13 mouse cellular contexts compared by ENCODE assay signal in the genomic region with DNA sequence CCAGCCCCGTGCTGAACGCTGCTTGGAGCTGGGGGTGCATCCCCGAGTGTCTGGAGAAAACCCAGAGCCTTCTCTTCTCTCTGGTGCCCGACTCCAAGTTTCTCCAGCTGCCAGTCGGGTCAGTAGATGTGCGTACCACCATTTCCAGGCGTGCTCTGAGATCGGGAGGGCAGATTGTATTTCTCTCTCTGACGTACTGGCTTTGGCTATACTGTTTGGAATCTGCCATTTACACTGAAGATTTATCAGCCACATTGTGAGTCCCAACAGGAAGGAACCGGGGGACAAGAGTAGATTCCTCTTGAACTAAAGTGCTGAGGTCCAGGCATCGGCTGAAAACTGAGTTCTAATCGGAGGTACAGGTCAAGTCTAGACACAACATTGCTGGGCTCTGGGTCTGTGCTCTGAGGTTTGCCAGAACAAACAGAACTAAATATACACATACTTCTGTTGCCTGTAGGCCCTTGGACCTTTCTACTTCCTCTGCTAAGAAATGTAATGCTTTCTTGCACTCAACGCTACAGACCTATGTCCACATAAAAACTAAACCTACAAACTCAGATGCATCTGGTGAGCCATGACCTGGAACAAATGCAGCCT. TPM values are rescaled to one million over a fixed set of nuclear protein-coding genes. Genes with fewer than 3 reads are reported as not detected.
DNase-seq lines count a peak whose midpoint lies in the region; ATAC-seq and TF ChIP-seq lines count a peak whose summit lies in the region.
"Had no signal": no experiment of that assay in that cellular context is flagged by ENCODE, and none has a peak within 500 bp of the region (broad histone marks: within the 10 kb centered on the region; RNA-seq: fewer than 3 reads in every experiment).

No protein-coding gene starts in this region.

- intact Hi-C loops in heart, adult 2 months (cut with DNase I) = no loop called here
- intact Hi-C loops in heart, postnatal 36 days (cut with DNase I) = no loop called here
- intact Hi-C loops in gastrocnemius, postnatal 36 days (cut with DNase I) = loop anchor here (1.0 to 2.0 kb wide), 2 partner anchors 25 to 35 kb away; a partner anchor contains a TSS

- H3K9me3 ChIP-seq in liver, embryonic 15.5 days (replicated peaks) = no peaks in the 10 kb centered on the region
- H3K9me3 ChIP-seq: limb, embryonic 13.5 days; neural tube, embryonic 13.5 days had no signal

- H3K27me3 ChIP-seq in heart, adult 2 months (ENCODE audit: control insufficient read depth, insufficient read depth, low read length) = no peaks in the 10 kb centered on the region
- no peaks in the 10 kb centered on the region; the same call in 1 of the 2 replicates for H3K27me3 ChIP-seq in liver, embryonic 15.5 days
- H3K27me3 ChIP-seq: limb, embryonic 13.5 days; neural tube, embryonic 13.5 days had no signal

- TF ChIP-seq EP300 in heart, adult 2 months (IDR thresholded peaks at IDR 0.05; ENCODE audit: insufficient read depth, low read depth, low read length) = no peak

- H3K4me2 ChIP-seq in liver, embryonic 15.5 days = peak overlapping the region; percentile 21; the same call in 1 of the 2 replicates
- H3K4me2 ChIP-seq: midbrain, embryonic 11.5 days; neural tube, embryonic 13.5 days had no signal

- H3K9ac ChIP-seq in heart, adult 2 months (ENCODE audit: low read depth, low read length) = no peak overlapping the region
- no peak overlapping the region for H3K9ac ChIP-seq in liver, embryonic 15.5 days
- H3K9ac ChIP-seq: limb, embryonic 13.5 days; neural tube, embryonic 13.5 days had no signal

- H3K4me1 ChIP-seq in heart, adult 2 months (ENCODE audit: control insufficient read depth, insufficient read depth, low read length) = no peaks in the 10 kb centered on the region; the same call in 1 of the 2 replicates
- 0 out of 2 replicates have a peak, but pooled peaks cover 3% of the 10 kb centered on the region for H3K4me1 ChIP-seq in liver, embryonic 15.5 days (replicated peaks)

- peak overlapping the region; percentile 41 for H3K27ac ChIP-seq in heart, adult 2 months
- no peak overlapping the region for H3K27ac ChIP-seq in liver, embryonic 15.5 days (replicated peaks)
- H3K27ac ChIP-seq: limb, embryonic 13.5 days; neural tube, embryonic 13.5 days had no signal

- H3K4me3 ChIP-seq in heart, adult 2 months = no peak overlapping the region
- H3K4me3 ChIP-seq in liver, embryonic 15.5 days (replicated peaks) = no peak overlapping the region
- H3K4me3 ChIP-seq: erythroblast, embryonic 14.5 days; limb, embryonic 13.5 days; neural tube, embryonic 13.5 days had no signal

- ATAC-seq in liver, embryonic 15.5 days (ENCODE audit: insufficient read depth) = no peak
- 0 out of 2 replicates have a peak, but pooled peaks have one; percentile 13 for ATAC-seq in megakaryocyte-erythroid progenitor cell, adult 5-6 weeks (replicated peaks; ENCODE audit: low FRiP score, low TSS enrichment, poor library complexity, severe bottlenecking)

- TF ChIP-seq POLR2A in heart, adult 2 months (IDR thresholded peaks at IDR 0.05; ENCODE audit: insufficient read depth, low read depth, low read length) = no peak

- no peak for DNase-seq in heart, adult 2 months
- DNase-seq in heart, postnatal 36 days = no peak
- no peak for DNase-seq in liver
- peak; percentile 17 for DNase-seq in gastrocnemius, postnatal 36 days
- no peak for DNase-seq in urinary bladder, postnatal 14 days (ENCODE audit: low spot score)
- DNase-seq in urinary bladder, adult 2 months (ENCODE audit: low spot score) = no peak
- DNase-seq: cerebellum, adult 11-12 months had no signal

- no peak for TF ChIP-seq CTCF in heart, adult 2 months (IDR thresholded peaks at IDR 0.05)

- H3K36me3 ChIP-seq in heart, adult 2 months (ENCODE audit: control insufficient read depth, insufficient read depth, low read length) = no peaks in the 10 kb centered on the region
- H3K36me3 ChIP-seq in liver, embryonic 15.5 days (replicated peaks) = no peaks in the 10 kb centered on the region
- H3K36me3 ChIP-seq: limb, embryonic 13.5 days; neural tube, embryonic 13.5 days had no signal

- 38% methylated on average over 13 of the region's 13 CpGs for WGBS in heart, adult 2 months
- 34% methylated on average over 13 of the region's 13 CpGs for WGBS in liver, embryonic 15.5 days (ENCODE audit: insufficient replicate concordance)

- no peaks in the 10 kb centered on the region for H3K79me2 ChIP-seq in heart, adult 2 months (replicated peaks; ENCODE audit: control insufficient read depth, insufficient read depth, low read length)

RNA-seq across cellular contexts. Expression of a gene that starts 33.8 kb away (rescaled TPM):
- total RNA-seq in heart, adult 2 months (2021) = 10 to 100 TPM; 20.6 to 32.3 TPM
- 3.1 and 6.7 TPM in 2 replicates for polyA plus RNA-seq in heart, adult 2 months (2012; rRNA removed)
- 10 to 100 TPM; 28.0 to 31.3 TPM for total RNA-seq in heart, postnatal 36 days (2021)
- 19.1 and 19.9 TPM in 2 replicates for polyA plus RNA-seq in liver, embryonic 15.5 days (2015; fragmentation: Nextera tagmentation; extraction: Ambion mirVana)
- total RNA-seq in gastrocnemius, postnatal 36 days (2021) = 10 to 100 TPM; 38.2 to 40.5 TPM
- 53.0 and 55.6 TPM in 2 replicates for total RNA-seq in megakaryocyte-erythroid progenitor cell, adult 5-6 weeks (2014; fragmentation: Nextera tagmentation)
- 30.3 and 41.7 TPM in 2 replicates for total RNA-seq in megakaryocyte-erythroid progenitor cell, adult 5-6 weeks (2017)
- 5.5 and 11.1 TPM in 2 replicates for polyA plus RNA-seq in urinary bladder, adult 2 months (2012; rRNA removed)

Comparison
In these comparisons a context has a peak if more than half of its experiments do, and no peak if none do; other contexts are left out.
1. DNase-seq: peak in gastrocnemius, postnatal 36 days (2 of 2); none in heart, adult 2 months (0 of 2), heart, postnatal 36 days (0 of 2), liver (single experiment), urinary bladder, postnatal 14 days (single experiment) and urinary bladder, adult 2 months (single experiment).